Mouse (Mus musculus) heart, adult 10 weeks (tissue): ENCODE measurements around the gene H2al1f. TPM values are rescaled to one million over a fixed set of nuclear protein-coding genes. Genes with fewer than 3 reads are reported as not detected.

ENCODE experiments used
- polyA plus RNA-seq: library from polyadenylated mRNA; stranded (reverse); fragments of 350-450 nt; fragmentation: Illumina TruSeq; extraction: RNeasy Lipid Tissue Mini Kit (QIAGEN cat#74804); gene quantifications from one replicate; pipeline ENCODE4 v1.2.3, GENCODE M21; 2014; ENCODE audit warnings: low read depth, low replicate concordance

The H2al1f gene
- not detected for polyA plus RNA-seq

GRCm38 (mm10) chrX:11314858-11315257 is at the start of gene H2al1f:
Gene H2al1f (plus strand): TSS chrX:11315158.

GRCm38 (mm10) chrX:11298957-11299356 is 16.0 kb upstream of the H2al1f start, which contains the start of gene H2al1a:
Gene H2al1a (plus strand): TSS chrX:11299257.

GRCm38 (mm10) chrX:11302132-11302531 is 12.8 kb upstream of the H2al1f start, which contains the start of gene H2al1b:
Gene H2al1b (plus strand): TSS chrX:11302432.

GRCm38 (mm10) chrX:11305355-11305754 is 9.6 kb upstream of the H2al1f start, which contains the start of gene H2al1c:
Gene H2al1c (plus strand): TSS chrX:11305655.

GRCm38 (mm10) chrX:11308524-11308923 is 6.4 kb upstream of the H2al1f start, which contains the start of gene H2al1d:
Gene H2al1d (plus strand): TSS chrX:11308824.

GRCm38 (mm10) chrX:11311634-11312033 is 3.3 kb upstream of the H2al1f start, which contains the start of gene H2al1e:
Gene H2al1e (plus strand): TSS chrX:11311934.

GRCm38 (mm10) chrX:11317956-11318355 is 3.0 kb downstream of the H2al1f start, which contains the start of gene H2al1g:
Gene H2al1g (plus strand): TSS chrX:11318256.

GRCm38 (mm10) chrX:11321192-11321591 is 6.2 kb downstream of the H2al1f start, which contains the start of gene H2al1h:
Gene H2al1h (plus strand): TSS chrX:11321492.

GRCm38 (mm10) chrX:11324359-11324758 is 9.4 kb downstream of the H2al1f start, which contains the start of gene H2al1i:
Gene H2al1i (plus strand): TSS chrX:11324659.

GRCm38 (mm10) chrX:11327522-11327921 is 12.6 kb downstream of the H2al1f start, which contains the start of gene H2al1j:
Gene H2al1j (plus strand): TSS chrX:11327822.

Other genes with a start within 250 kb of the H2al1f start
- not detected for gene H2al1a, start 15.9 kb upstream of the H2al1f start, polyA plus RNA-seq
- gene H2al1b, start 12.7 kb upstream of the H2al1f start, polyA plus RNA-seq: not detected
- gene H2al1c, start 9.5 kb upstream of the H2al1f start, polyA plus RNA-seq: not detected
- gene H2al1d, start 6.3 kb upstream of the H2al1f start, polyA plus RNA-seq: not detected
- not detected for gene H2al1e, start 3.2 kb upstream of the H2al1f start, polyA plus RNA-seq
- not detected for gene H2al1g, start 3.1 kb downstream of the H2al1f start, polyA plus RNA-seq
- not detected for gene H2al1h, start 6.3 kb downstream of the H2al1f start, polyA plus RNA-seq
- not detected for gene H2al1i, start 9.5 kb downstream of the H2al1f start, polyA plus RNA-seq
- not detected for gene H2al1j, start 12.7 kb downstream of the H2al1f start, polyA plus RNA-seq